Mouse (Mus musculus): ENCODE measurements around the gene Ccl4. TPM values are rescaled to one million over a fixed set of nuclear protein-coding genes. Genes with fewer than 3 reads are reported as not detected.

Ccl4 gene
- polyA plus RNA-seq (2012; ENCODE audit: insufficient read depth, insufficient read length, low replicate concordance, missing spikeins): not detected in 2 replicates

DNA sequence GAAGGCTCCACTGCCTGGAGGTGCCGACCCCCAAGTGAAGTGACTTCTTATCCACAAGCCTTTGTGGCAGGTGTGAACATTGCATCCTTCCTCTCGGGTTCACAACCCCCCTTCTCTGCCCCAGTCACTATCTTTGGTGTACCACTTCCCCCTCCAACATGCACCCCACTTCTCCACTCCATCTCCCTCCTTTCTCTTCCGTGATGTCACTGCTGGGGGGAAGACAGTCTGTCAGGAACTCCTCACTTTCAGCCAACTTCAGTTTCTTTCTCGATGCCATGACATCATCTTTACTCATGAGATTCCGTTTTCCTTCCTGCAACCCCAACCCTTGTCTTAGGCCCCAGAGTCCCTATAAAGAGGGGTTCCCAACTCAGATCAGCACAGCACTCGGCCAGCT, at the start of gene Ccl4:
Gene Ccl4, plus strand, starts transcription at position 381 of the 400 bp plus-strand sequence.
- no peak for TF ChIP-seq CTCF (IDR thresholded peaks at IDR 0.05; ENCODE audit: insufficient read depth, low read depth, low read length)
- no peak for TF ChIP-seq POLR2A (IDR thresholded peaks at IDR 0.05; ENCODE audit: insufficient read depth, low read depth, low read length)
- Histone ChIP-seq H3K4me1 (ENCODE audit: control insufficient read depth, insufficient read depth, low read length) (no peaks in the 10 kb centered on the region), H3K27ac (ENCODE audit: insufficient read depth, low read depth, low read length) (no peak within 1 kb of the TSS), H3K4me3 (ENCODE audit: insufficient read depth, low read depth, low read length) (no peak within 1 kb of the TSS)
- WGBS: 80% methylated on average over 6 of the region's 6 CpGs

DNA sequence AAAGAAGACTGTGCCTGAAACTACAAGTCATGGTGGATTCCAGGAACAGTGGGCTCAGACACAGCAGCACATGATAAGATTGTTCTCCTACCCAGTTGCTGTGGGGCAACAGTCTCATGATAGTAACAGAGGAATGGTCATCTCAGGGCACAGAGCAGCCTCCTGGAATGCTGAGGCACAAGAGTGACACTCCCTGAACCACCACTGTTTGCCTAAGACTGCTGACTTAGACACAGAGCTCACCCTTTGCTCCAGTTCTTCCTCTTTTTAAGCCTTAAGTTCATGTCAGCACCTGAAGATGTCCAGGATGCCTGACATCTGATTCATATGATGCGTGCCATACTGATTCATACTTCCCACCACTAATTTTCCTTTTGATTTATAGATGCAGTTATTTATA, 45.8 kb upstream of the Ccl4 start:
- Histone ChIP-seq H3K27ac (ENCODE audit: insufficient read depth, low read depth, low read length) (no peak overlapping the region), H3K4me3 (ENCODE audit: insufficient read depth, low read depth, low read length) (no peak overlapping the region), H3K4me1 (ENCODE audit: control insufficient read depth, insufficient read depth, low read length) (no peaks in the 10 kb centered on the region)
- 97% methylated on average over 1 of the region's 1 CpGs for WGBS
- no peak for TF ChIP-seq CTCF (IDR thresholded peaks at IDR 0.05; ENCODE audit: insufficient read depth, low read depth, low read length)
- no peak for TF ChIP-seq POLR2A (IDR thresholded peaks at IDR 0.05; ENCODE audit: insufficient read depth, low read depth, low read length)

- Histone ChIP-seq H3K4me3 (ENCODE audit: insufficient read depth, low read depth, low read length) (no peak overlapping the region), H3K4me1 (ENCODE audit: control insufficient read depth, insufficient read depth, low read length) (no peaks in the 10 kb centered on the region), H3K27ac (ENCODE audit: insufficient read depth, low read depth, low read length) (no peak overlapping the region)
- TF ChIP-seq POLR2A (IDR thresholded peaks at IDR 0.05; ENCODE audit: insufficient read depth, low read depth, low read length) (no peak), CTCF (IDR thresholded peaks at IDR 0.05; ENCODE audit: insufficient read depth, low read depth, low read length) (no peak)
- 40% methylated on average over 5 of the region's 5 CpGs for WGBS
Measured at GRCm38 (mm10) chr11:83618238-83618637, 44.1 kb upstream of the Ccl4 start.

GRCm38 (mm10) chr11:83619037-83619436, 43.3 kb upstream of the Ccl4 start:
- Histone ChIP-seq H3K4me3 (ENCODE audit: insufficient read depth, low read depth, low read length) (no peak overlapping the region), H3K27ac (ENCODE audit: insufficient read depth, low read depth, low read length) (no peak overlapping the region), H3K4me1 (ENCODE audit: control insufficient read depth, insufficient read depth, low read length) (no peaks in the 10 kb centered on the region)
- no peak for TF ChIP-seq CTCF (IDR thresholded peaks at IDR 0.05; ENCODE audit: insufficient read depth, low read depth, low read length)
- TF ChIP-seq POLR2A (IDR thresholded peaks at IDR 0.05; ENCODE audit: insufficient read depth, low read depth, low read length): no peak
- 100% methylated on average over 1 of the region's 1 CpGs for WGBS

GRCm38 (mm10) chr11:83623586-83623985, 38.8 kb upstream of the Ccl4 start:
- TF ChIP-seq CTCF (IDR thresholded peaks at IDR 0.05; ENCODE audit: insufficient read depth, low read depth, low read length) (no peak), POLR2A (IDR thresholded peaks at IDR 0.05; ENCODE audit: insufficient read depth, low read depth, low read length) (no peak)
- 86% methylated on average over 3 of the region's 3 CpGs for WGBS
- no peak overlapping the region for H3K4me3 ChIP-seq (ENCODE audit: insufficient read depth, low read depth, low read length)

DNA sequence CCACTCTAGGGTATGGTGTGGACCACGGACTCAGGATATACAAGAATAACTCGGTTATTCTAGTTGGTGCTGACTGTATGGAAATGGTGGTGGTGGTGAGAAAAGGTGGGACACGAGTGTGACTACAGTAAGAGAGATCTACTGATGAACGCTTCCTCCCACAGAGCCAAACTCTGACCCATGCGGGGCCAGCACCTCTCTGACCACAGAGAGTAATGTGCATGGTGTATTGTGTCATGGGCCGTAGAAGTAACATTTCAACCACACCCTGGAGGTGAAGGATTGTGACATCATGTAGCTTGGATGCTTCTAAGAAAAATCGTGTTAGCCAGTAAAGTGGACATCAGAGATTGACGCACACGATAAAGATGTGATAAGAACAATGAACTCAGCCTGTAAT, 33.6 kb upstream of the Ccl4 start:
- Histone ChIP-seq H3K4me3 (ENCODE audit: insufficient read depth, low read depth, low read length) (no peak overlapping the region), H3K4me1 (ENCODE audit: control insufficient read depth, insufficient read depth, low read length) (no peaks in the 10 kb centered on the region), H3K27ac (ENCODE audit: insufficient read depth, low read depth, low read length) (no peak overlapping the region)
- WGBS: 88% methylated on average over 9 of the region's 9 CpGs
- TF ChIP-seq CTCF (IDR thresholded peaks at IDR 0.05; ENCODE audit: insufficient read depth, low read depth, low read length): no peak

More at GRCm38 (mm10) chr11:83623586-83623985, 38.8 kb upstream of the Ccl4 start:
- Histone ChIP-seq H3K4me1 (ENCODE audit: control insufficient read depth, insufficient read depth, low read length) (no peaks in the 10 kb centered on the region), H3K27ac (ENCODE audit: insufficient read depth, low read depth, low read length) (no peak overlapping the region)

- Histone ChIP-seq H3K27ac (ENCODE audit: insufficient read depth, low read depth, low read length) (no peak overlapping the region), H3K4me1 (ENCODE audit: control insufficient read depth, insufficient read depth, low read length) (peaks cover 3% of the 10 kb centered on the region; the same call in 1 of the 2 replicates), H3K4me3 (ENCODE audit: insufficient read depth, low read depth, low read length) (no peak overlapping the region)
- no peak for TF ChIP-seq CTCF (IDR thresholded peaks at IDR 0.05; ENCODE audit: insufficient read depth, low read depth, low read length)
- no peak for TF ChIP-seq POLR2A (IDR thresholded peaks at IDR 0.05; ENCODE audit: insufficient read depth, low read depth, low read length)
- 95% methylated on average over 1 of the region's 1 CpGs for WGBS
Measured at GRCm38 (mm10) chr11:83630630-83631029, 31.8 kb upstream of the Ccl4 start.

- Histone ChIP-seq H3K4me3 (ENCODE audit: insufficient read depth, low read depth, low read length) (no peak overlapping the region), H3K27ac (ENCODE audit: insufficient read depth, low read depth, low read length) (no peak overlapping the region), H3K4me1 (ENCODE audit: control insufficient read depth, insufficient read depth, low read length) (peaks cover 3% of the 10 kb centered on the region; the same call in 1 of the 2 replicates)
- TF ChIP-seq POLR2A (IDR thresholded peaks at IDR 0.05; ENCODE audit: insufficient read depth, low read depth, low read length) (no peak), CTCF (IDR thresholded peaks at IDR 0.05; ENCODE audit: insufficient read depth, low read depth, low read length) (no peak)
- 68% methylated on average over 2 of the region's 2 CpGs for WGBS
Measured at GRCm38 (mm10) chr11:83631065-83631464, 31.3 kb upstream of the Ccl4 start.

GRCm38 (mm10) chr11:83632744-83633143, 29.6 kb upstream of the Ccl4 start:
- whole genome bisulfite sequencing: 64% methylated on average over 4 of the region's 4 CpGs
- Histone ChIP-seq H3K4me3 (ENCODE audit: insufficient read depth, low read depth, low read length) (no peak overlapping the region), H3K4me1 (ENCODE audit: control insufficient read depth, insufficient read depth, low read length) (peaks cover 3% of the 10 kb centered on the region; the same call in 1 of the 2 replicates), H3K27ac (ENCODE audit: insufficient read depth, low read depth, low read length) (no peak overlapping the region)
- TF ChIP-seq CTCF (IDR thresholded peaks at IDR 0.05; ENCODE audit: insufficient read depth, low read depth, low read length) (no peak), POLR2A (IDR thresholded peaks at IDR 0.05; ENCODE audit: insufficient read depth, low read depth, low read length) (no peak)

DNA sequence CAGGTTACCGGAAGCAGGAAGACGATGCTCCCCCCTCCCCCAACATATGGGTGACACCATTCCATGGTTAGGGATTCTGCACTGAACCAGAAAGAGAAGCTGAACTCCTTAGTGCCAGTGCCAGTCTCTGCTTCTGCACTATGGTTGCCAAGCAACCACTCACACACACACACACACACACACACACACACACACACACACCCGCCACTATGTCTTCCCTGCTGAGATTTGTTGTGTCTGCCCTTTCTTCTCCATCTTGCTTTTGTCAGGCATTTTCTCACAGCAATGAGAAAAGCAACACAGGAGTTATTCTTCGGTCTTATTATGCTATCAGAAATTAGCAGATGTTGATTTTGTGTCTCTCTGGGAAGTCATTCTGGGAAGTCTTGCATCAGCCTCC, 28.0 kb upstream of the Ccl4 start:
- WGBS: 29% methylated on average over 4 of the region's 4 CpGs
- Histone ChIP-seq H3K4me1 (ENCODE audit: control insufficient read depth, insufficient read depth, low read length) (peaks cover 3% of the 10 kb centered on the region; the same call in 1 of the 2 replicates), H3K27ac (ENCODE audit: insufficient read depth, low read depth, low read length) (no peak overlapping the region), H3K4me3 (ENCODE audit: insufficient read depth, low read depth, low read length) (no peak overlapping the region)
- TF ChIP-seq CTCF (IDR thresholded peaks at IDR 0.05; ENCODE audit: insufficient read depth, low read depth, low read length): no peak
- TF ChIP-seq POLR2A (IDR thresholded peaks at IDR 0.05; ENCODE audit: insufficient read depth, low read depth, low read length): no peak
